Mouse (Mus musculus) ES-Bruce4 (cell line): ENCODE results near the gene Pitpnc1.

Experiments used
- CTCF ChIP-seq: IDR thresholded peaks from one replicate; pipeline ENCODE4 v1.8.1; 2011; ENCODE audit warnings: low read depth, low read length
- EP300 ChIP-seq: IDR thresholded peaks from 2 replicates; pipeline ENCODE4 v1.6.1; 2011; ENCODE audit warnings: low read depth, low read length; ENCODE audit not compliant: insufficient read depth
- POLR2A ChIP-seq: IDR thresholded peaks from one replicate; pipeline ENCODE4 v1.8.1; 2011; ENCODE audit warnings: low read length; ENCODE audit not compliant: insufficient read depth

DNA sequence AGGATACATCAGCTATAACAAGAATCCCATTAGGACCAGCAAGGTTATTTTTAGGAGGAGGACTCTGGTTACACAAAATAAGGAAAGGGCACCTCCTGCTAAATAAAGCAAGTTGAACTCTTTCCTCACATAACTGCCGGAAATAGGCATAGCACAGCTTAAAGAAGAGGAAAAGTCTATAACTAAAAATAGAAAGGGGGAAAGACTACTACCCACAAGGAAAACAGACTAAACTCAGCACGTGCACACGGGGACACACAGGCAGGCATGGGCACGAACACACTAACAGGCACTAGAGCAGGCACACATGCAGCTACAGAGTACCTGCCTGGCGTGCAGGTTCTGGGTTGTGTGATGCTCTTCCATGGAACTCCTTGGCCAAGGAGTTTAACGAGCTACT, 23.8 kb downstream of the Pitpnc1 start:
- TF ChIP-seq POLR2A (no peak), CTCF (no peak), EP300 (no peak)
